Mouse (Mus musculus) forebrain, embryonic 16.5 days (tissue): ENCODE data around the gene Agap3. TPM values are rescaled to one million over a fixed set of nuclear protein-coding genes. Genes with fewer than 3 reads are reported as not detected.

ENCODE experiments used
- ATAC-seq: fragments of 200-750 bp; cut with Nextera tagmentation; 2 replicates; pipeline ENCODE4 v1.8.0; 2017; ENCODE audit warnings: mild to moderate bottlenecking, moderate library complexity
- H3K27ac ChIP-seq: fragments of 300-500 bp; sonication (generic); 2 replicates; pipeline ENCODE4 v1.5.1; 2014; ENCODE audit warnings: low read length, control low read depth
- H3K27me3 ChIP-seq: fragments of 300-500 bp; sonication (generic); replicated peaks from 2 replicates; pipeline ENCODE4 v1.6.1; 2014; ENCODE audit warnings: low read length; ENCODE audit not compliant: control insufficient read depth, insufficient read depth
- H3K36me3 ChIP-seq: fragments of 300-500 bp; sonication (generic); 2 replicates; pipeline ENCODE4 v1.6.1; 2014; ENCODE audit not compliant: control insufficient read depth, insufficient read depth
- H3K4me1 ChIP-seq: fragments of 300-500 bp; sonication (generic); replicated peaks from 2 replicates; pipeline ENCODE4 v1.6.1; 2014; ENCODE audit warnings: low read length; ENCODE audit not compliant: control insufficient read depth, insufficient read depth
- H3K4me2 ChIP-seq: fragments of 300-500 bp; sonication (generic); 2 replicates; pipeline ENCODE4 v1.6.1; 2014; ENCODE audit warnings: mild to moderate bottlenecking, low read length, control low read depth
- H3K4me3 ChIP-seq: fragments of 300-500 bp; sonication (generic); replicated peaks from 2 replicates; pipeline ENCODE4 v1.5.1; 2014; ENCODE audit warnings: mild to moderate bottlenecking, low read length, control low read depth
- H3K9ac ChIP-seq: fragments of 300-500 bp; sonication (generic); replicated peaks from 2 replicates; pipeline ENCODE4 v1.6.1; 2014; ENCODE audit warnings: low read depth, low read length, control low read depth
- H3K9me3 ChIP-seq: fragments of 300-500 bp; sonication (generic); 2 replicates; pipeline ENCODE4 v1.6.1; 2016; ENCODE audit warnings: low read length; ENCODE audit not compliant: control insufficient read depth
- WGBS: fragments of 180-500 bp; shearing (Covaris S2); extraction: QIAGEN DNeasy Blood & Tissue Kit; methylation state at CpG from one replicate; pipeline ENCODE4 v1.1.7; 2014; 5-methylcytosine and 5-hydroxymethylcytosine counted together
- polyA plus RNA-seq: library from polyadenylated mRNA; unstranded; fragments of >200 nt; fragmentation: Nextera tagmentation; extraction: Ambion mirVana; gene quantifications from 2 replicates; pipeline ENCODE4 v1.2.1, GENCODE M21; 2015

Gene Agap3
- polyA plus RNA-seq, 1 experiment from 2014 or later, result 58.6 TPM

DNA sequence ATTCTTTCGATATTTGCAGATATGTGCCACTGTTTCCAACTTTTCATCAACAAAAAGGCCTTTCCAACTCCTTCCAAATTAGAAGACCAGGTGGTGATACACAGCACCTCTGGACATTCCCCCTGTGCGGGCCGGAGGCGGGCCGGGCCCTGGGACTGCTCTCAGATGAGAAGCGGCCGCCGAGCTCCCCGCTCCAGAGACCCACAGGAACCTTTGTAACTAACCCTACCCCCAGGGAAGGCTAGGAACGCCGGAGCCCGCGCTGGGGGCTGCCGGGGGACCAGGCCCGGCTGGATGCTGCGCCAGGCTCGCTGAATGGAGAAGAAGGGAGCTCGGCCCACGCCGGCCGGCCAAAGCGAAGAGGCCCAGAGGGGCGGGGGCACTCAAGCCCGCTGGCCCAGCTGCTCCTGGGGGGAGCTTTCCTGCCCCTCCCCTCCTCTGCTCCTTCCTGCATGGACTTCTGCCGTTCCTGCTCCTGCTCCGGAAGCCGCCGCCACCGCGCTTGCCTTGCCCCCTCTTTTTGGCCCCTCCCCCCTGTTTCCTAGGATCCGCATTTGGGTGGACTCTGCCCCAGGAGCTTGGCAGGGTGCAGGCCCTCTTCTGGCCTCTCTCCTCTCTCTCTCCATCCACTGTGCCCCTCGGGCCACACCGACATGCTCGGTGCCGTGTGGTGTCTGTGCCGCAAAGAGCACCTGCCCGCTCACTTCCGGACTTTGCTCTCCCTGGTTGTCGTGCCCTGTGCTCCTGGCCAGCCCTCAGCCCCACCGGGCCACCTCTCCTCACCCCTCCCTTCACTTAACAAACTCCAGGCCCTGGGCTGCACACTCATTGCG is 30.5 kb downstream of the Agap3 start:
- 49% methylated on average over 38 of the region's 41 CpGs for WGBS
- ATAC-seq, result peak; percentile 9; the same call in 1 of the 2 replicates
- peaks cover 26% of the 10 kb centered on the region for H3K4me1 ChIP-seq
- no peaks in the 10 kb centered on the region for H3K9me3 ChIP-seq
- 0 out of 2 replicates have a peak overlapping the region, but pooled peaks have one; percentile 23 for H3K9ac ChIP-seq
- H3K36me3 ChIP-seq, result peaks cover 14% of the 10 kb centered on the region
- no peaks in the 10 kb centered on the region for H3K27me3 ChIP-seq
- no peak overlapping the region for H3K4me2 ChIP-seq
- H3K4me3 ChIP-seq, result no peak overlapping the region
- H3K27ac ChIP-seq, result no peak overlapping the region

DNA sequence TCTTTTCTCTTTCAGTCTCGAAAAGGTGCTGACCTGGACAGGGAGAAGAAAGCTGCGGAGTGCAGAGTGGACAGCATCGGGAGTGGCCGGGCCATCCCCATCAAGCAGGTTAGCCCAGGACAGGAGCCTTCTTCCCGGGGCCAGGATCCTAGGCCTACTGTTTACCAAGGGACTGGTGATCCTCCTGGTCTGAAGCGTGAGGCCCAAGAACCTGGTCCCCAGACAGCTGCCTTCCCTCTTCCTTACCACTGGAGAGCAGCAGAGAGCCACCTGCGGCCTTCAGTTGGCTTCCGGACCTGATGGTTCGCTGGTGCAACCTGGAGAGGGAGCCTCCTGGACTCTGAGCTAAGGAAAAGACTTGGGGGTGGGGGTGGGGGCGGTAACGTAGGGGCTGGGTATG is 31.3 kb downstream of the Agap3 start:
- 22% methylated on average over 11 of the region's 11 CpGs for WGBS
- Histone ChIP-seq H3K4me3 (no peak overlapping the region), H3K4me2 (no peak overlapping the region), H3K9me3 (no peaks in the 10 kb centered on the region), H3K9ac (no peak overlapping the region), H3K4me1 (peaks cover 26% of the 10 kb centered on the region), H3K27ac (no peak overlapping the region), H3K27me3 (no peaks in the 10 kb centered on the region), H3K36me3 (peaks cover 16% of the 10 kb centered on the region)
- ATAC-seq, result peak; percentile 23

DNA sequence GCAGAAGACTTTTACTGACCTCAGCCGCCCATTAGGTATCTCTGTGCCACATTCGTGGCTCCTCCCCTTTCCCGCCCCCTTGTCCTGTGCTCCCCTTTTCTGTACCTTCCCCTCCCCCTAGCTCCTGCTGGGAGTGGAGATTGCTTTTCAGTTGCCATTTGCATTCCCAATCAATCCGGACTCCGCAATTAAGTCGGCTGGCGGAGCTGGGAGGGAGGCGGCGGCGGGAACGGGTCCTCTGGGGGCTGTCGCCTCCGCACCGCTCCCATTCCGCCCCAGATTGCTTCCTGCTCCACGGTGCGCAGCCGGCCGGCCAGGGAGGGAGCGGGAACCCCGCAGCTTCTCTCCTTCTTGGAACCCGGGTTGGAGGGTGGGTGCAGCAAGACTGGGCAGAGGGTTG is 33.0 kb downstream of the Agap3 start:
- Histone ChIP-seq H3K4me2 (peak overlapping the region; percentile 31), H3K9me3 (no peaks in the 10 kb centered on the region), H3K9ac (peak overlapping the region; percentile 30; the same call in 1 of the 2 replicates), H3K4me1 (peaks cover 26% of the 10 kb centered on the region), H3K27me3 (no peaks in the 10 kb centered on the region), H3K4me3 (no peak overlapping the region), H3K36me3 (peaks cover 17% of the 10 kb centered on the region), H3K27ac (no peak overlapping the region)
- ATAC-seq, result peak; percentile 16; the same call in 1 of the 2 replicates
- WGBS, result 4% methylated on average over 22 of the region's 22 CpGs

DNA sequence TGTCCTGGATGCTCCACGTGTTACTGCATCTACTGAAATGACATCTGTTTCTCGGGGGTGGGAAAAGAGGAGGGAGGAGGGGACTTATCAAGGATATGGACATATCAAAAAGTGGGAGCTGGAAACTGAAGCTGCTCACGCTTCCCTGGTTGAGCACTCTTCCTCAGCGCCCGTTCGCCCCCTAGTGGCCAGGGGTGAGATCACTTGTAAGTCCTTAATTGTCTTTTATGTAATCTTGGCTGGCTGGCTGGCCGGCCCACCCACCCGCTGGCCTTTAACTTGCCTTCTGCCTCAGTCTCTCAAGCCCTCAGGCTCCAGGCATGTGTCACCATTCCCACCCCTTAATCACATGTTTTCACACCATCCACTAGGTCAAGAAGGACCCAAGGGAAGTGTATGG is 34.1 kb downstream of the Agap3 start:
- Histone ChIP-seq H3K27me3 (no peaks in the 10 kb centered on the region), H3K9ac (no peak overlapping the region), H3K9me3 (no peaks in the 10 kb centered on the region), H3K27ac (no peak overlapping the region), H3K4me2 (no peak overlapping the region), H3K4me3 (no peak overlapping the region), H3K4me1 (peaks cover 28% of the 10 kb centered on the region), H3K36me3 (peaks cover 15% of the 10 kb centered on the region)
- whole genome bisulfite sequencing, result 0% methylated on average over 8 of the region's 8 CpGs
- ATAC-seq, result peak; percentile 24; the same call in 1 of the 2 replicates

DNA sequence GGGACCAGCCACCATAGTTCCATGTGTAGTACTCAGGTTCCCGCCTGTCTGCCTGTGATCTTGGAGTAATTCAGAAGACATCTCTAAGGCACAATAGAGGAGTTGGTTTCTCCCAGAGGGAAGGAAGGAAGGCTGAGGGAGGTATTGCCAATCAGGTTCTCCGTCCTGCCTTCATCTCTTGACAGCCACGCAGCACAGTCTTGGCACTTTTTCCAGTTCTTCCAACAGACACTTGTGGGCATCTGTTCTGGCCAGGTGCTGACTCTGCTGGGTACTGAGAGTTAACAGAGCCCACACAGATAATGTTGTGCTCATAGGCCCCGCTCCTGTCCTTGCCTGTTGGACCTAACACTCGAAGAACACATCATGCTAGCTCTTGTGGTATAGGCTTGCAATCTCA is 34.8 kb downstream of the Agap3 start:
- Histone ChIP-seq H3K36me3 (peaks cover 20% of the 10 kb centered on the region), H3K4me3 (no peak overlapping the region), H3K27me3 (no peaks in the 10 kb centered on the region), H3K4me2 (no peak overlapping the region), H3K9me3 (no peaks in the 10 kb centered on the region), H3K9ac (no peak overlapping the region), H3K4me1 (peaks cover 23% of the 10 kb centered on the region), H3K27ac (no peak overlapping the region)
- no peak for ATAC-seq
- WGBS, result 84% methylated on average over 5 of the region's 5 CpGs

DNA sequence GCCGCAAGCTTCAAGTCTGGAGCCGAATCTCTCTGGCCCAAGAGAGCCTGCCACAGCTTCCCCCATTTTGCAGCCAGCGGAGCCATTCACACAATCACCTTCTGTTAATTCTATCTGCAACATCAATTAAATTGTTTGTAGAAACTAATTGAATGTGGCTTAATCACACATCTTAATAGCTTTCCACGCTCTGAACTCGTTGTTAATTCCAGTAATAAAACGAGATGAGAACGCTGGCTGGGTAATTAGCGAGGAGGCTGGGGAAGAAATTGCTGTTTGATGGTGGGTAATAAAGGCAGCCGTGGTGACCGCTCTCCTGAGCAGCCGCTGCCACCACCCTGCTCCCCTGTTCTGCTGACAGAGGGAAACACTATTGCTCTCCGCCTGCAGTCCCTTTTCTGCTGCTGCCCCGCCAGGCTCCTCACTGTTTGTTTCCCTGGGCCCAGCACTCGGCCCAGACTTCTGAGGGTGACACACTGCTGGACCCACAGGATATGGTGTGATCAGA is 38.5 kb downstream of the Agap3 start:
- Histone ChIP-seq H3K27ac (no peak overlapping the region), H3K4me1 (peaks cover 23% of the 10 kb centered on the region), H3K27me3 (no peaks in the 10 kb centered on the region), H3K9ac (no peak overlapping the region), H3K4me3 (no peak overlapping the region), H3K36me3 (peaks cover 22% of the 10 kb centered on the region), H3K4me2 (no peak overlapping the region), H3K9me3 (no peaks in the 10 kb centered on the region)
- no peak for ATAC-seq
- 28% methylated on average over 14 of the region's 14 CpGs for WGBS

DNA sequence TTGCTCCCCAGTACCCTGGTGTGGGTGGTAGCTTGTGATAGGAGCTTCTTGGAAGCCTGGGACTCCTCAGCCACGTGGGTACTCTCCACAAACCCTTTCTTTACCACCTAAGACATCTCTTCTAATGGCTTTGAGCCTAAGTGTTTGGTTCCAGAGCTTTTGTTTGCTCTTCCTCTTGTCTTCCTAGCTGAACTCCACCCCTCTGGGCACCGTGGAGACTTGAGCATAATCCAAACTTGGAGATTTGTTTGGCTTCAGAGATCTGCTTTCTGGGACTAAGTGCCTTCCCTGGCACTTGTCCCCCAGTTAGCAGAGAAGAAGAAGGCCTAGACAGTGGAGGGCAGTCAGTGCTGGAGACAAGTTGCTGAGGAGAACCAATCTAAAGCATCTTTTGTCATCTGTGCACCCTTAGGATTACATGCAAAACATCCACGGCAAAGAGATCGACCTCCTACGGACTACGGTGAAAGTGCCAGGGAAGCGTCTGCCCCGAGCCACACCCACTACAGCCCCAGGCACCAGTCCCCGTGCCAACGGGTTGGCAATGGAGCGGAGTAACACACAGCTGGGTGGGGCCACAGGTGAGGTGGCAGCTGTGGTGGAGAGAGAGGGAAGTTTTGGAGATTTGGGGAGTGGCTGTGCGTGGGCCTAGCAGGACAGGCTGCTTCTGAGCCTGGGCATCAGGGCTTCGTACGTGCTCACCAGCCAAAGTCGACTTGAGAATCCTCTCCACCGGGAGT is 40.7 kb downstream of the Agap3 start:
- Histone ChIP-seq H3K4me1 (peaks cover 37% of the 10 kb centered on the region), H3K9ac (no peak overlapping the region), H3K9me3 (no peaks in the 10 kb centered on the region), H3K4me2 (no peak overlapping the region), H3K27me3 (no peaks in the 10 kb centered on the region), H3K36me3 (peaks cover 21% of the 10 kb centered on the region), H3K4me3 (no peak overlapping the region), H3K27ac (no peak overlapping the region)
- whole genome bisulfite sequencing, result 84% methylated on average over 16 of the region's 16 CpGs
- no peak for ATAC-seq

DNA sequence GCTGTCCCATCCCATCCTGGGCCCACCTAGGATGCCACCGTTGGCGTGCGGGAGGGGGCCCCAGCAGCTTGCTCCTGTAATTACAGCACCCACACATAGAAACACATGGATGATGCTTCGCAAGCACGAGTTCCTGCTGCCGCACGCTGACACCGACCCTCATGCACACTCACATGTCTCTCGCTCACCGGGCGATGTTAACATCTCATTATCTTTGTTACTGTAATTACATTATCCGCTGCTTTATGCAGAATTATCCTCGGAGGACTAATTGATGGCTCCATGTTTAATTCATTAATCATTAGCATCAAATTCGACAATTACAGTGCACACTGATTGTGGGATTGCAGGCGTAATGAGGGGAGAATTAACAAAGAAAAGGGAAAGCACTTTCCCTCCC is 43.0 kb downstream of the Agap3 start:
- WGBS, result 16% methylated on average over 15 of the region's 15 CpGs
- ATAC-seq, result peak; percentile 61
- Histone ChIP-seq H3K9ac (no peak overlapping the region; the same call in 1 of the 2 replicates), H3K4me3 (no peak overlapping the region), H3K27me3 (no peaks in the 10 kb centered on the region), H3K4me2 (no peak overlapping the region), H3K4me1 (peaks cover 43% of the 10 kb centered on the region), H3K36me3 (peaks cover 15% of the 10 kb centered on the region), H3K9me3 (no peaks in the 10 kb centered on the region), H3K27ac (no peak overlapping the region; the same call in 1 of the 2 replicates)

DNA sequence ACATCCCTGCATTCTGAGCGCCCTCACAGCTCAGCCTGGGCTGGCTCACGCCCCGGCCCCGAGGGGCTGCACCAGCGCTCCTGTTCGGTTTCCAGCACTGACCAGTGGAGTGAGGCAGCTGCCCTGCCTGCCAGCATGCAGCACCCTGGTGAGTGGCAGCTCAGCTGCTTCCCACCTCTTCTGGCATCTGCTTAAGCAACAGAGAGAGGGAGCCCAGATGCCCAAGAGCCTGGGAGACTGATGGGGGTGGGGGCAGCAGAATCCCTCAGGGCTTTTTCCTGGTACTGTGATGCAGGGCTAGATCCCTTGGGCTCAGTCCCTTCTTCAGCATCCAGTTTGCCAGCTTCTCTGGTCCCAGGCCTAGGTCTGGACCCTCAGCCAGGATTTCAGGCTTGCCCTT is 44.8 kb downstream of the Agap3 start:
- no peaks in the 10 kb centered on the region for H3K27me3 ChIP-seq
- WGBS, result 53% methylated on average over 6 of the region's 6 CpGs
- H3K4me3 ChIP-seq, result no peak overlapping the region
- no peak overlapping the region for H3K4me2 ChIP-seq
- H3K4me1 ChIP-seq, result peaks cover 48% of the 10 kb centered on the region
- H3K27ac ChIP-seq, result 0 out of 2 replicates have a peak overlapping the region, but pooled peaks have one; percentile 40
- ATAC-seq, result peak; percentile 15
- H3K9me3 ChIP-seq, result no peaks in the 10 kb centered on the region
- H3K9ac ChIP-seq, result no peak overlapping the region
- H3K36me3 ChIP-seq, result peaks cover 21% of the 10 kb centered on the region
